Mouse (Mus musculus) retina, postnatal 7 days (tissue): ENCODE measurements around the gene Rack1.
"Not testable (repeated sequence)": the region's sequence is repeated elsewhere in the genome, so short reads cannot be mapped to it uniquely, and the experiment has no call there.

Experiments used
- DNase-seq: peaks from one replicate; pipeline ENCODE4 v3.0.0-alpha.2; 2012; ENCODE audit warnings: low read depth, low spot score

The Rack1 gene

GRCm38 (mm10) chr11:48799921-48800701, at the start of gene Rack1:
TSS of gene Rack1 (plus strand) at chr11:48800332.
- peak; percentile 86 for DNase-seq

- no peak for DNase-seq
Observed at GRCm38 (mm10) chr11:48750428-48750827, 49.7 kb upstream of the Rack1 start.

GRCm38 (mm10) chr11:48753534-48753933, 46.6 kb upstream of the Rack1 start:
- DNase-seq, result not testable (repeated sequence)

- DNase-seq, result no peak
Observed at GRCm38 (mm10) chr11:48759021-48759420, 41.1 kb upstream of the Rack1 start.

GRCm38 (mm10) chr11:48764119-48764518, 36.0 kb upstream of the Rack1 start:
- DNase-seq, result no peak

- DNase-seq, result no peak
Observed at GRCm38 (mm10) chr11:48767195-48767876, 32.8 kb upstream of the Rack1 start.

GRCm38 (mm10) chr11:48771691-48772090, 28.4 kb upstream of the Rack1 start:
- no peak for DNase-seq

GRCm38 (mm10) chr11:48774443-48775298, 25.5 kb upstream of the Rack1 start:
- DNase-seq, result no peak

GRCm38 (mm10) chr11:48775483-48775882, 24.6 kb upstream of the Rack1 start:
- peak; percentile 53 for DNase-seq

- DNase-seq, result no peak
Observed at GRCm38 (mm10) chr11:48776664-48777063, 23.5 kb upstream of the Rack1 start.

GRCm38 (mm10) chr11:48777303-48777702, 22.8 kb upstream of the Rack1 start:
- DNase-seq, result no peak

- no peak for DNase-seq
Observed at GRCm38 (mm10) chr11:48779450-48779849, 20.7 kb upstream of the Rack1 start.

- DNase-seq, result no peak
Observed at GRCm38 (mm10) chr11:48782243-48782642, 17.9 kb upstream of the Rack1 start.

- no peak for DNase-seq
Observed at GRCm38 (mm10) chr11:48787455-48788211, 12.5 kb upstream of the Rack1 start.

- peak; percentile 66 for DNase-seq
Observed at GRCm38 (mm10) chr11:48788311-48789089, 11.6 kb upstream of the Rack1 start.

GRCm38 (mm10) chr11:48789215-48789614, 10.9 kb upstream of the Rack1 start:
- no peak for DNase-seq

GRCm38 (mm10) chr11:48789973-48790823, 9.9 kb upstream of the Rack1 start:
- peak; percentile 79 for DNase-seq

GRCm38 (mm10) chr11:48790946-48791345, 9.2 kb upstream of the Rack1 start:
- DNase-seq, result no peak

- not testable (repeated sequence) for DNase-seq
Observed at GRCm38 (mm10) chr11:48791894-48792293, 8.2 kb upstream of the Rack1 start.

GRCm38 (mm10) chr11:48793184-48793583, 6.9 kb upstream of the Rack1 start:
- no peak for DNase-seq
